Mouse (Mus musculus) limb, embryonic 15.5 days (tissue): ENCODE data around the gene Prkacb. TPM values are rescaled to one million over a fixed set of nuclear protein-coding genes. Genes with fewer than 3 reads are reported as not detected.

ENCODE experiments used
- ATAC-seq: fragments of 200-750 bp; cut with Nextera tagmentation; 2 replicates; pipeline ENCODE4 v1.8.0; 2017; ENCODE audit warnings: low read depth, moderate TSS enrichment; ENCODE audit not compliant: insufficient number of reproducible peaks, low FRiP score, low TSS enrichment
- H3K27ac ChIP-seq: fragments of 300-500 bp; sonication (generic); 2 replicates; pipeline ENCODE4 v1.5.1; 2015; ENCODE audit warnings: moderate library complexity, mild to moderate bottlenecking, inconsistent platforms
- H3K27me3 ChIP-seq: fragments of 300-500 bp; sonication (generic); 2 replicates; pipeline ENCODE4 v1.6.1; 2015; ENCODE audit warnings: inconsistent platforms
- H3K36me3 ChIP-seq: fragments of 300-500 bp; sonication (generic); 2 replicates; pipeline ENCODE4 v1.6.1; 2015; ENCODE audit warnings: inconsistent platforms
- H3K4me1 ChIP-seq: fragments of 300-500 bp; sonication (generic); 2 replicates; pipeline ENCODE4 v1.6.1; 2015; ENCODE audit warnings: inconsistent platforms
- H3K4me2 ChIP-seq: fragments of 300-500 bp; sonication (generic); 2 replicates; pipeline ENCODE4 v1.6.1; 2015; ENCODE audit warnings: mild to moderate bottlenecking, inconsistent platforms
- H3K4me3 ChIP-seq: fragments of 300-500 bp; sonication (generic); 2 replicates; pipeline ENCODE4 v1.5.1; 2015; ENCODE audit warnings: mild to moderate bottlenecking, inconsistent platforms
- H3K9ac ChIP-seq: fragments of 300-500 bp; sonication (generic); 2 replicates; pipeline ENCODE4 v1.6.1; 2015; ENCODE audit warnings: inconsistent platforms
- H3K9me3 ChIP-seq: fragments of 300-500 bp; sonication (generic); 2 replicates; pipeline ENCODE4 v1.6.1; 2016; ENCODE audit warnings: inconsistent platforms
- WGBS: fragments of 180-500 bp; shearing (Covaris S2); methylation state at CpG from one replicate; pipeline ENCODE4 v1.1.7; 2015; 5-methylcytosine and 5-hydroxymethylcytosine counted together
- polyA plus RNA-seq: library from polyadenylated mRNA; unstranded; fragments of >200 nt; fragmentation: Nextera tagmentation; extraction: Ambion mirVana; gene quantifications from 2 replicates; pipeline ENCODE4 v1.2.1, GENCODE M21; 2015

Gene Prkacb
- polyA plus RNA-seq, 1 experiment from 2014 or later = 60.7 TPM

GRCm38 (mm10) chr3:146683095-146683494 lies 129.7 kb downstream of the Prkacb start:
- ATAC-seq = no peak
- Histone ChIP-seq H3K27me3 (no peaks in the 10 kb centered on the region), H3K4me1 (peaks cover 20% of the 10 kb centered on the region), H3K4me2 (no peak overlapping the region), H3K9me3 (no peaks in the 10 kb centered on the region), H3K27ac (no peak overlapping the region), H3K4me3 (no peak overlapping the region), H3K36me3 (no peaks in the 10 kb centered on the region), H3K9ac (no peak overlapping the region)
- WGBS = 63% methylated on average over 2 of the region's 2 CpGs

GRCm38 (mm10) chr3:146682140-146682651 lies 130.6 kb downstream of the Prkacb start:
- no peaks in the 10 kb centered on the region for H3K9me3 ChIP-seq
- peak overlapping the region; percentile 62; the same call in 1 of the 2 replicates for H3K27ac ChIP-seq
- no peak for ATAC-seq
- no peaks in the 10 kb centered on the region for H3K27me3 ChIP-seq
- WGBS = 34% methylated on average over 13 of the region's 13 CpGs
- H3K4me3 ChIP-seq = peak overlapping the region; percentile 23
- H3K4me2 ChIP-seq = peak overlapping the region; percentile 48
- H3K4me1 ChIP-seq = peaks cover 20% of the 10 kb centered on the region
- H3K9ac ChIP-seq = 0 out of 2 replicates have a peak overlapping the region, but pooled peaks have one; percentile 17
- no peaks in the 10 kb centered on the region for H3K36me3 ChIP-seq

GRCm38 (mm10) chr3:146681696-146682095 lies 131.1 kb downstream of the Prkacb start:
- H3K27ac ChIP-seq = no peak overlapping the region
- whole genome bisulfite sequencing = 55% methylated on average over 8 of the region's 8 CpGs
- H3K9ac ChIP-seq = no peak overlapping the region

GRCm38 (mm10) chr3:146680625-146681024 lies 132.2 kb downstream of the Prkacb start:
- no peak overlapping the region for H3K9ac ChIP-seq
- no peak overlapping the region for H3K4me3 ChIP-seq
- no peaks in the 10 kb centered on the region for H3K36me3 ChIP-seq
- no peaks in the 10 kb centered on the region for H3K9me3 ChIP-seq
- 89% methylated on average over 13 of the region's 13 CpGs for WGBS
- H3K4me2 ChIP-seq = no peak overlapping the region
- H3K4me1 ChIP-seq = peaks cover 16% of the 10 kb centered on the region
- no peaks in the 10 kb centered on the region for H3K27me3 ChIP-seq
- no peak for ATAC-seq
- no peak overlapping the region for H3K27ac ChIP-seq

More at GRCm38 (mm10) chr3:146681696-146682095, 131.1 kb downstream of the Prkacb start:
- no peak for ATAC-seq
- H3K36me3 ChIP-seq = no peaks in the 10 kb centered on the region
- H3K9me3 ChIP-seq = no peaks in the 10 kb centered on the region
- H3K4me2 ChIP-seq = peak overlapping the region; percentile 48
- H3K4me1 ChIP-seq = peaks cover 20% of the 10 kb centered on the region
- H3K4me3 ChIP-seq = peak overlapping the region; percentile 23; the same call in 1 of the 2 replicates
- no peaks in the 10 kb centered on the region for H3K27me3 ChIP-seq

- Histone ChIP-seq H3K9ac (no peak overlapping the region), H3K4me2 (no peak overlapping the region)
Observed at GRCm38 (mm10) chr3:146679646-146680045, 133.1 kb downstream of the Prkacb start.

More at GRCm38 (mm10) chr3:146679646-146680045, 133.1 kb downstream of the Prkacb start:
- no peak for ATAC-seq
- H3K4me1 ChIP-seq = peaks cover 11% of the 10 kb centered on the region
- H3K27ac ChIP-seq = no peak overlapping the region
- no peak overlapping the region for H3K4me3 ChIP-seq
- 92% methylated on average over 16 of the region's 16 CpGs for WGBS
- H3K9me3 ChIP-seq = no peaks in the 10 kb centered on the region
- H3K36me3 ChIP-seq = no peaks in the 10 kb centered on the region
- H3K27me3 ChIP-seq = no peaks in the 10 kb centered on the region

Other genes starting within 250 kb of the Prkacb start
- gene Uox, start 242.6 kb downstream of the Prkacb start, polyA plus RNA-seq = 1.0 and 1.2 TPM in 2 replicates
- gene Dnase2b, start 197.4 kb downstream of the Prkacb start, polyA plus RNA-seq = 0.14 and 0.15 TPM in 2 replicates
- not detected in 2 replicates for gene 4930503B20Rik, start 161.7 kb downstream of the Prkacb start, polyA plus RNA-seq
- gene Samd13, start 127.4 kb downstream of the Prkacb start, polyA plus RNA-seq = 1.2 and 1.7 TPM in 2 replicates
- gene Ttll7, start 39.4 kb upstream of the Prkacb start, polyA plus RNA-seq = 1.7 and 1.9 TPM in 2 replicates